Mouse (Mus musculus) activated CD4-positive, CD25-positive, alpha-beta regulatory T cell (primary cell): Measurements from ENCODE around the gene Lin54. TPM values are rescaled to one million over a fixed set of nuclear protein-coding genes. Genes with fewer than 3 reads are reported as not detected.

Source experiments
- polyA plus RNA-seq, 2 experiments: library from polyadenylated mRNA; unstranded; fragments of 100-300 nt; shearing (Covaris generic); gene quantifications; one replicate each; pipeline ENCODE4 v1.2.1; 2017

The Lin54 gene
- polyA plus RNA-seq, result 10 to 100 TPM; 14.9 to 17.9 TPM

DNA sequence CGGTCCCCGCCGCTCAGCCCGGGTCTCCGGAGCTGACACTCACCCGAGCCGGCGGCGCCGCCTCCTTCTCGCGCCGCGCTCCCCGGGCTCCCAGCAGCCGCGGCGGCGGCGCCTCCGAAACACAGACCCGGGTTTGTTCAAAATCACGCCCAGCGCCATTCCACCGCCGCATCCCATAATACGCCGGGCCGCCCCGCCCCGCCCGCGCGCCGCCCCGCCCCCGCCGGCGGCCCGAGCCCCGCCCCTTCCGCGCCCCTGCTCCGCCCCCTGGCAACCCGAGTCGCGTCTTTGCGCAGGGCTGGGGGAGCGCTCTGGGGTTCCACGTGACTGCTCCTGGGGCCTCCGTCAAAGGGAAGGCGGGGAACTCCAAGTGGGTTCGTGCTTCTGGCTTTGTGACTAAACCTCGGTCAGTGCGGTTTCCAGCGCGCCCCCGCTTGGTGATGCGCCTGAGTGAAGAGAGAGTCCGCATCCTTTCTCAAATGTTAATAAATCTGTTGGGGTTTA is at the start of gene Lin54:
Lin54 (minus strand) TSS at position 182 of the 504 bp plus-strand sequence.

DNA sequence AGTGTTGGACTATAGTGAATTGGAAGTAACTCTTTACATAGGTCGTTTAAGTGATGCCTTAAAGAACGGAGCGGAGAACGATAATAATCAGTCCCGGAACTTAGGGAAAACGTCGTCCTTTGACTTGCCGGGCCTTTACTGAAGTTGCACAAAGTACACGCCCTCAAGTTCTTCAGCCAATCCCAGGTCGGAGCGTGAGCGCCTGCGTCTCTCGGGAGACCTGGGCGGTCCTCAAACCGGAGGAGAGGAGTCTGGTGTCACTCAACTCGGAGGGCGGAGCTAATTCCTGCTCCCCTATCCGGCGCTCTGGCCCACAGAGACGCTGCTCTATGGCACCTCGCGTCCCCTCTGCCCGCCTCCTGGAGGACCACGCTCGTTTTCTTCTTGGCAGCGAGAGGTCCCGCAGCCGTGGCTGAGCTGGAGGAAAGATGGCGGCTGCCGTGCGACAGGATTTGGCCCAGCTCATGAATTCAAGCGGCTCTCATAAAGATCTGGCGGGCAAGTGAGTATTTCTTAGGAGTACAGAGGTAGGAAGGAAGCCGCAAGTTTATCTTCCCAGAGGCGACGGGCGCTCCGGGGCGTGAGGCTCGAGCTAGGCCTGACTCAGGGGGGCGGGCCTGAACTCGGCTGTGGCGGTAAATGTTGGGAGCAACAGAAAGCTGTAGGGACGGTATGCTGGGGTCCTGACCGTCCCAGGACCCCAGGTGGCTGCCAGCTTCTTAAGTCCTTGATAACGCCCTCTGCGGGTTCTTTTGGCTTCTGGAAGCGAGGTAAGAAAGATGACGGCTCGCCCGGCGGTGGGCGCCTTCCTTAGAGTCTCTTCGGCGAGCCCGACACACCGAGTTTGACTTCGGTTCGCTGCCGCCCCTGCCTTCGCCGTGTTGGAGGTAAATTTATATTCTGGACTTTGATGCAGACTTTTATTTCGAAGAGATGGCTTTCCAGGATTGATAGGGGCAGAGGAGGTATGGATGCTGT is 17.9 kb upstream of the Lin54 start, which contains the start of gene Cops4:
Cops4 (plus strand) TSS at position 261 of the 978 bp plus-strand sequence.

DNA sequence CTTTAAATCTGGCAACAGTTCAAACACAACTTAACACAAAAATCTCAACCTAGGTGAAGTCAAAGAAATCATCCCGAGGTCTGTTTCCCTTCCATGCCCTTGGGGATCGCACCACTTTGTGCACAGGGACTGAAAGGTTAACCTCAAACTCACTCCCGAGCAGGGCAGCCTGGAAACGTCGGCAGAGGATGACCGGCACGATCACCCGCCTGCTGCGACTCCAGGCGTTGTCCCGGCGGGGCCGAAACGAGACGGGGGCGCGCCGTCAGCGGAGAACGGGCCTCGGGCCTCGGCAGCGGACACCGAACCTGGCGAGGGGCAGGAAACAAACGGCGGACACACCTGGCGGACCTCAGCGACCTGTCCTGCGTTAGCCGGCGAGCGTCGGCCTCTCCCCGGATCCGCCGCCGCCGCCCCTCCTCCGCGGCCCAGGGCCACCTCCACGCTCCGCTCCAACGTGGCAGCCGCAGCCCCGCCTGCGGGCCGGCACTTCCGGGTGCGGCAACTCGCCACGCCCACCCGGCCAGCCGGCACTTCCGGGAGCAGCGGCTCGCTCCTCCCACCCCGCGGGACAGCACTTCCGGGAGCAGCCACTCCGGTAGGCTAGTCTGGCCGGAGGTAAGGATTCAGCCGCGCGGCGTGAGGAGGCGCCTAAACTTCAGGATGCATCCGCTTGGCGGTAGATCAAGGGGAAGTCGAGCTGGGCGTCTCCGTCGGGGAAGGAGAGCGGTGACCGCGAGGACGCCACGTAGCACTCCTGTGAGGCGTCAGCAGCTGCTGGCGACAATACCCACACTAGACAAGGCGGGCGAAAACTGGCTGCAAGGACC is 84.5 kb downstream of the Lin54 start, which contains the start of gene Sec31a:
Sec31a (minus strand) TSS at position 474 of the 830 bp plus-strand sequence.

Other genes starting within 250 kb of the Lin54 start
- 10 to 100 TPM; 79.3 to 85.7 TPM for gene Sec31a, start 84.4 kb downstream of the Lin54 start, polyA plus RNA-seq
- gene Cops4, start 17.7 kb upstream of the Lin54 start, polyA plus RNA-seq, result 100 to 1,000 TPM; 102 to 103 TPM
- gene Plac8, start 71.6 kb upstream of the Lin54 start, polyA plus RNA-seq, result 10 to 100 TPM; 33.5 to 48.9 TPM
- 10 to 100 TPM; 29.6 to 30.1 TPM for gene Coq2, start 174.5 kb upstream of the Lin54 start, polyA plus RNA-seq
- 1 to 10 TPM; 3.1 to 6.4 TPM for gene Hpse, start 219.1 kb upstream of the Lin54 start, polyA plus RNA-seq